Mouse (Mus musculus) neural tube, embryonic 11.5 days (tissue): ENCODE data around the gene Wipf1. TPM values are rescaled to one million over a fixed set of nuclear protein-coding genes. Genes with fewer than 3 reads are reported as not detected.
"Not testable (repeated sequence)": the region's sequence is repeated elsewhere in the genome, so short reads cannot be mapped to it uniquely, and the experiment has no call there.

ENCODE experiments used
- ATAC-seq: fragments of 200-750 bp; cut with Nextera tagmentation; 2 replicates; pipeline ENCODE4 v1.8.0; 2017; ENCODE audit warnings: moderate number of reproducible peaks, mild to moderate bottlenecking, moderate TSS enrichment, moderate library complexity; ENCODE audit not compliant: insufficient read depth, low FRiP score, low TSS enrichment
- DNase-seq: peaks from one replicate; pipeline ENCODE4 v3.0.0-alpha.2; 2015; ENCODE audit warnings: low spot score
- H3K27ac ChIP-seq: fragments of 300-500 bp; sonication (generic); 2 replicates; pipeline ENCODE4 v1.5.1; 2014; ENCODE audit warnings: low read depth, mild to moderate bottlenecking, low read length
- H3K27me3 ChIP-seq: fragments of 300-500 bp; sonication (generic); 2 replicates; pipeline ENCODE4 v1.6.1; 2014; ENCODE audit warnings: mild to moderate bottlenecking, low read length, mixed read lengths; ENCODE audit not compliant: control insufficient read depth, insufficient read depth
- H3K36me3 ChIP-seq: fragments of 300-500 bp; sonication (generic); 2 replicates; pipeline ENCODE4 v1.6.1; 2014; ENCODE audit warnings: mild to moderate bottlenecking, low read length, moderate library complexity, mixed read lengths; ENCODE audit not compliant: control insufficient read depth, insufficient read depth
- H3K4me1 ChIP-seq: fragments of 300-500 bp; sonication (generic); 2 replicates; pipeline ENCODE4 v1.6.1; 2014; ENCODE audit warnings: low read length, mixed read lengths; ENCODE audit not compliant: control insufficient read depth, insufficient read depth
- H3K4me2 ChIP-seq: fragments of 300-500 bp; sonication (generic); 2 replicates; pipeline ENCODE4 v1.6.1; 2014; ENCODE audit warnings: low read depth, mild to moderate bottlenecking, moderate library complexity
- H3K4me3 ChIP-seq: fragments of 300-500 bp; sonication (generic); 2 replicates; pipeline ENCODE4 v1.5.1; 2014; ENCODE audit warnings: low read depth, low read length
- H3K9ac ChIP-seq: fragments of 300-500 bp; sonication (generic); 2 replicates; pipeline ENCODE4 v1.6.1; 2014; ENCODE audit warnings: mild to moderate bottlenecking, low read length
- H3K9me3 ChIP-seq: fragments of 300-500 bp; sonication (generic); 2 replicates; pipeline ENCODE4 v1.6.1; 2016; ENCODE audit warnings: low read length; ENCODE audit not compliant: control insufficient read depth
- WGBS: fragments of 180-500 bp; shearing (Covaris S2); extraction: QIAGEN DNeasy Blood & Tissue Kit; methylation state at CpG from one replicate; pipeline ENCODE4 v1.1.7; 2014; 5-methylcytosine and 5-hydroxymethylcytosine counted together
- polyA plus RNA-seq: library from polyadenylated mRNA; unstranded; fragments of >200 nt; fragmentation: Nextera tagmentation; extraction: Ambion mirVana; gene quantifications from 2 replicates; pipeline ENCODE4 v1.2.1, GENCODE M21; 2014

The Wipf1 gene
- polyA plus RNA-seq, 1 experiment from 2014 or later, result 9.0 TPM

GRCm38 (mm10) chr2:73566162-73566561 is 36.6 kb upstream of the Wipf1 start:
- DNase-seq, result peak; percentile 44
- Histone ChIP-seq H3K9me3 (no peaks in the 10 kb centered on the region), H3K36me3 (no peaks in the 10 kb centered on the region), H3K4me2 (no peak overlapping the region), H3K27ac (no peak overlapping the region), H3K4me3 (no peak overlapping the region), H3K9ac (no peak overlapping the region), H3K4me1 (no peaks in the 10 kb centered on the region), H3K27me3 (no peaks in the 10 kb centered on the region)
- ATAC-seq, result no peak
- 10% methylated on average over 7 of the region's 7 CpGs for WGBS

GRCm38 (mm10) chr2:73563690-73564089 is 34.2 kb upstream of the Wipf1 start:
- H3K9ac ChIP-seq, result no peak overlapping the region
- 54% methylated on average over 7 of the region's 7 CpGs for WGBS
- no peaks in the 10 kb centered on the region for H3K27me3 ChIP-seq
- ATAC-seq (no peak), DNase-seq (no peak)
- H3K36me3 ChIP-seq, result no peaks in the 10 kb centered on the region
- H3K27ac ChIP-seq, result no peak overlapping the region
- no peaks in the 10 kb centered on the region for H3K9me3 ChIP-seq
- H3K4me3 ChIP-seq, result no peak overlapping the region
- no peak overlapping the region for H3K4me2 ChIP-seq
- H3K4me1 ChIP-seq, result no peaks in the 10 kb centered on the region

GRCm38 (mm10) chr2:73562656-73563055 is 33.1 kb upstream of the Wipf1 start:
- Histone ChIP-seq H3K9ac (no peak overlapping the region), H3K9me3 (no peaks in the 10 kb centered on the region), H3K27ac (no peak overlapping the region), H3K27me3 (no peaks in the 10 kb centered on the region), H3K4me2 (no peak overlapping the region), H3K4me1 (no peaks in the 10 kb centered on the region), H3K4me3 (no peak overlapping the region), H3K36me3 (no peaks in the 10 kb centered on the region)
- no peak for ATAC-seq
- no peak for DNase-seq
- 98% methylated on average over 9 of the region's 9 CpGs for WGBS

- peak; percentile 60; the same call in 1 of the 2 replicates for ATAC-seq
- H3K4me1 ChIP-seq, result no peaks in the 10 kb centered on the region
- 11% methylated on average over 8 of the region's 8 CpGs for WGBS
- no peaks in the 10 kb centered on the region for H3K36me3 ChIP-seq
- no peak overlapping the region for H3K9ac ChIP-seq
- peak overlapping the region; percentile 67 for H3K4me2 ChIP-seq
- H3K4me3 ChIP-seq, result peak overlapping the region; percentile 24
- H3K27me3 ChIP-seq, result no peaks in the 10 kb centered on the region
- no peaks in the 10 kb centered on the region for H3K9me3 ChIP-seq
- DNase-seq, result peak; percentile 75
- H3K27ac ChIP-seq, result no peak overlapping the region
Measured at GRCm38 (mm10) chr2:73561665-73562063, 32.1 kb upstream of the Wipf1 start.

- Histone ChIP-seq H3K4me1 (no peaks in the 10 kb centered on the region), H3K36me3 (no peaks in the 10 kb centered on the region), H3K4me3 (peak overlapping the region; percentile 24), H3K9me3 (no peaks in the 10 kb centered on the region), H3K9ac (peak overlapping the region; percentile 29), H3K27ac (no peak overlapping the region), H3K27me3 (no peaks in the 10 kb centered on the region), H3K4me2 (peak overlapping the region; percentile 67)
- ATAC-seq (peak; percentile 45; the same call in 1 of the 2 replicates), DNase-seq (peak; percentile 43)
- WGBS, result 2% methylated on average over 20 of the region's 23 CpGs
Measured at GRCm38 (mm10) chr2:73560899-73561664, 31.5 kb upstream of the Wipf1 start.

- H3K4me3 ChIP-seq, result peak overlapping the region; percentile 24; the same call in 1 of the 2 replicates
- no peaks in the 10 kb centered on the region for H3K27me3 ChIP-seq
- no peaks in the 10 kb centered on the region for H3K9me3 ChIP-seq
- 47% methylated on average over 7 of the region's 7 CpGs for WGBS
- H3K36me3 ChIP-seq, result no peaks in the 10 kb centered on the region
- no peak overlapping the region for H3K27ac ChIP-seq
- no peak overlapping the region for H3K9ac ChIP-seq
- no peak for DNase-seq
- no peaks in the 10 kb centered on the region for H3K4me1 ChIP-seq
- H3K4me2 ChIP-seq, result peak overlapping the region; percentile 67
- no peak for ATAC-seq
Measured at GRCm38 (mm10) chr2:73560445-73560844, 30.9 kb upstream of the Wipf1 start.

- no peaks in the 10 kb centered on the region for H3K4me1 ChIP-seq
- WGBS, result 85% methylated on average over 8 of the region's 8 CpGs
- no peaks in the 10 kb centered on the region for H3K36me3 ChIP-seq
- H3K4me2 ChIP-seq, result no peak overlapping the region
- ATAC-seq (no peak), DNase-seq (no peak)
- no peak overlapping the region for H3K9ac ChIP-seq
- H3K9me3 ChIP-seq, result no peaks in the 10 kb centered on the region
- H3K27me3 ChIP-seq, result no peaks in the 10 kb centered on the region
- no peak overlapping the region for H3K4me3 ChIP-seq
- H3K27ac ChIP-seq, result no peak overlapping the region
Measured at GRCm38 (mm10) chr2:73557956-73558355, 28.4 kb upstream of the Wipf1 start.

- not testable (repeated sequence) for ATAC-seq, H3K4me1 ChIP-seq, H3K9me3 ChIP-seq, H3K4me2 ChIP-seq, H3K4me3 ChIP-seq, H3K27me3 ChIP-seq, DNase-seq, H3K36me3 ChIP-seq, H3K27ac ChIP-seq, H3K9ac ChIP-seq
- WGBS, result 98% methylated on average over 3 of the region's 3 CpGs
Measured at GRCm38 (mm10) chr2:73557061-73557460, 27.5 kb upstream of the Wipf1 start.

GRCm38 (mm10) chr2:73554389-73554788 is 24.9 kb upstream of the Wipf1 start:
- WGBS, result 87% methylated on average over 3 of the region's 3 CpGs
- Histone ChIP-seq H3K36me3 (no peaks in the 10 kb centered on the region), H3K4me3 (no peak overlapping the region), H3K27me3 (no peaks in the 10 kb centered on the region), H3K9me3 (no peaks in the 10 kb centered on the region), H3K9ac (no peak overlapping the region), H3K27ac (no peak overlapping the region), H3K4me1 (no peaks in the 10 kb centered on the region), H3K4me2 (no peak overlapping the region)
- DNase-seq, result no peak
- ATAC-seq, result no peak
